Mouse (Mus musculus) frontal cortex, postnatal 10 days (tissue): Measurements from ENCODE around the gene Wdr60.
"Not testable (repeated sequence)": the region's sequence is repeated elsewhere in the genome, so short reads cannot be mapped to it uniquely, and the experiment has no call there.

Experiments used
- DNase-seq, 2 experiments: peaks; one replicate each; pipeline ENCODE4 v3.0.0; 2022; ENCODE audit warnings: low spot score in 2 of 2, mixed read lengths in 1 of 2

The Wdr60 gene

DNA sequence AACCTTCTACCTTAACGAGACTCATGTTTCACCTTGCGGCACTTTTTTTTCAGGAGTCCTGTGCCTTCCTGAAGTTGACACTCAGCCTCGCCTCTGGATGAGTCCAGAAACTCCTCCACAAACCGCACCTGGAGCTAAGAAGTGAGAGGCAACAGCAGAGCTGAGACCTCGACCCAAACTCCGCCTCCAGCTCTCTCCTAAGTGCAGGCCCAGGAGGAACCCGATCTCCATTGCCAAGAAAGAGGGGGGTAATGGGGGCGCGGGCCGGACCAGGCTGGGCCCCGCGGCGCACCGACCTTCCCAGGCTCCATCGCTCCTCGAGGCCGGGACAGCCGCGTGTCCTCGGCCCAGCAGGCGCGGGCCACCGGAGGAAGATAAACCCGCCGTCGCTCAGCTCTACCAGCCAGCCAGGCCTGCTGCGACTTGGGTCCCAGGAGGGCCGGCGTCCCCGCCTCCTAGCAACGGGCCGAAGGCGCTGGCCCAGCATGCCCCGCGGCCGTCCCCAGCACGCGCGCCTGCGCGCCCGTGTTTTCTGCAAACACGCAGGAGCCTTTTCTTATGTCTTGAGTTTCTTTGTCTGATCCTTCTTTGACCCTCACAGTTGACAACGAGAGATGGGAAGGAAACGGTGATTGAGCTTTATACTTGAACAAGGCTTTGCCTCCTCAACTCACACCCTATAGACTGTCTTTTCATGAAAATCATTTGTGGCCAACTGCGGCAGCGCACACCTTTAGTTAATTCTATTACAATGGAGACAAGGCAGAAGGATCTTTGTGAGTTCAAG, at the start of gene Wdr60:
Gene Wdr60 (minus strand): TSS at position 468 of the 787 bp plus-strand sequence.
- DNase-seq: peak; percentile 73 to 87

DNA sequence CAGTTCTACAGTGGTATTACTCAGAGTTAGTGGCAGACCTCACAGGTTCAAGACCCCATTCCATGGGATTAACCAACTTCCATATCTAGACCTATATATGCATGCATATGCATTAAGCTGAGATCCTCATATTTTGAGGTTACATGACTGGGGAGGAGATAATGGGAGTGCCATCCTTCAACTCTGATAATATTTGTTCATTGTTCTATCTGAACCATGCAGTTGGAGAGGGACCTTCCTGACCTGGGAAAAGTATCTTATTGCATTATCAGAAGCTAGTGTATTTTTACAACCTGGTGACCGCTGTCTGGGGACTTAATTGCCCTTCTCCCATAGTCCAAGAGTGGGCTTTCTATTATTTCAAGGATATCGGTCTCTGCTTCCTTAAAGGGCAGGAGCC, 45.8 kb upstream of the Wdr60 start:
- DNase-seq: no peak

GRCm38 (mm10) chr12:116307870-116308269, 45.0 kb upstream of the Wdr60 start:
- no peak for DNase-seq

DNA sequence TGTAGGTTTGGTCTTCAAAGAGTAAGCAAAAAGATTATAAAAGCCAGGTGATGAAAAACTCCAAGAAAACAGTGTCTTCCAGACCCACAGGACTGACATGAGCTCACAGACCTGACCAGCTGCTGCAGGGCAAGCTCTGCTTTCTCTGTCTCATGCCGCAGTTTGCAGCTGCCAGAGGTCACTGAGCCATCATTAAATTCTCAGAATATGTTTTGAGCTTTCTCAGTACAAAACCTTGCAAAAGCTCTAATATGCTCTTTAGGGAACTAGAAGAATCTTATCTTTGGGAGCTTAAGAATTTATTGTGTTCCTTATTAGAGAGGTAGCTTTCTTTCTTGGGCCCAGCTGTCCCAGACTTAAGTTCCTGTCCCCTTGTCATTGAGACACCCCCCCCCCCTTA, 43.2 kb upstream of the Wdr60 start:
- DNase-seq: no peak

DNA sequence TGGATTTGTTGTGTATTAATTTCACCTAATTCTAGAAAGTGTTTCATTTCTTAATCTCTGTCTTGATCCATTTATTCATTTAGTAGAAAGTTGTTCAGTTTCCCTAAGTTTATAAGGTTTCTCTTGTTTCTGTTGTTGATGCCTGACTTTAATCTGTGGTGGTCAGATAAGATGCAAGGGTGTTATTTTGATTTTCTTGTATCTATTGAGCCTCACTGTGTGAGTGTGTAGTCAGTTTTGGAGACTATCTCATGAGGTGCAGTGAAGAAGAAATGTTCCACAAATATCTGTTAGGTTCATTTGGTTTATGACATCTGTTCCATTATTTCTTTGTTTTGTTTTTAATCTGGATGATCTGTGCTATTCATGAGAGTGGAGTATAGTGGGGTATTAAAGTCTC, 39.4 kb upstream of the Wdr60 start:
- DNase-seq: no peak

DNA sequence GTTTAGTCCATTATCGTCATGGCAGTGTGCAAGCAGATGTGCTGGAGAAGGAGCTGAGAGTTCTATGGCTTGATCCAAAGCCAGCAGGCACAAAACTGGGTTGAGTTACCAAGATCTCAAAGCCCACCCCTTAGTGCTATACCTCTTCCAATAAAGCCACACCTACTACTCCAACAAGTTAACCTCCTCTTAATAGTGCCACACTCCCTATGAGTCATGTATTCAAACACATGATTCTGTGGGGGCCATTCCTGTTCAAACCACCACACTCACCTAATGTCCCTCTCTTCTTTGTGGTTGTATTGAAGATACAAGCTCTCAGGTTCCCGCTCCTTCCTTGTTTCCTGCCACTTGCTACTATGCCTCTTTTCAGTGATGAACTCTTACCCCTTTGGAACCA, 37.1 kb upstream of the Wdr60 start:
- DNase-seq: no peak

DNA sequence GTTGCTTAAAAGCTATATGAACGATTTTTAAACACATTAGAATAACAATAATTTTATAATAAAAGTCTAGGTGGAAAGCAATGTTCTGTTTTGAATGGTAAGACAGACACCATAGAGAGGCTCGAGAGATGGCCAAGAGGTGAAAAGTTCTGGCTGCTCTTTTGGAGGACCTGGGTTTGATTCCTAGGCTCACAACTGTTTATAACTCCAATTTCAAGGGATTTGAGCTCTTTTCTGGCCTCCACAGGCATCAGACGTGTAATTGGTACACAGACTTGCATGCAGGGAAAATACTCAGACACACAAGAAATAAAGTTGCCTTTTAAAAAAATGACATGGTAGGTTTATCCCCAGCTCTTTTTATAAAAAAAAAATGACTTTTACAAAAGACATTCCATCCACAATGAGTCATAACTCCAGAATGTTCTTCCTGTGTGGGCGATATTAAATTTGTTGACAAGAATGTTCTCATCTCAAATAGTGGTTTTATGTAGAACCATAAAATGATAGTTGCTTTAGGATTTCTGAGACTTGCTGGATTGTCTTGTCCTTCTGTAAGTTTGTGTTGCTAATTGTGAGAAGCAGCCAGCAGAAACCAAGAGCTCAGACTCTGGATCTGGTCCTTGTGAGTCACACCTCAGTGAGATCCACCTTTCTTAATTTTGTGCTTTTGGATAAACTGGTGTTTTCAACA, 30.9 kb upstream of the Wdr60 start:
- DNase-seq: no peak

DNA sequence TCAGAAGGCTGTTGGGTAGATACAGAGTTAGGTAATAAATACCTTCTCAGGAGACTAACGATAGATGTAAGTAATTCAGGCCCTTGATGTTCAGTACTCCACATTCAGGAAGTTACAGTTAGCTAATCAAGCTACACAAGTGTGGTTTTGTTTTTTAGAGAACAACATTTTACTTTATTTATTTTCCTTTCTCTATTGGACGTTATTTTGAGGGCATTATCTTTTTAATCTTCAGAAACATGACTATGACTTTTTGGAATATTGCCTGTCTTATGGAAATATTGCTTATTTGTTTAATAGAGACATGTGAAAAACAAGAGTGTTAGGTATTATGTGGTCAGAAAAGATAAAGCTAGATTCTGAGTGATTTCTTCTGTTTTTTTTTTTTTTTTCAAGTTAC, 30.4 kb upstream of the Wdr60 start:
- DNase-seq: no peak

- DNase-seq: no peak
Observed at GRCm38 (mm10) chr12:116283511-116283910, 20.7 kb upstream of the Wdr60 start.

DNA sequence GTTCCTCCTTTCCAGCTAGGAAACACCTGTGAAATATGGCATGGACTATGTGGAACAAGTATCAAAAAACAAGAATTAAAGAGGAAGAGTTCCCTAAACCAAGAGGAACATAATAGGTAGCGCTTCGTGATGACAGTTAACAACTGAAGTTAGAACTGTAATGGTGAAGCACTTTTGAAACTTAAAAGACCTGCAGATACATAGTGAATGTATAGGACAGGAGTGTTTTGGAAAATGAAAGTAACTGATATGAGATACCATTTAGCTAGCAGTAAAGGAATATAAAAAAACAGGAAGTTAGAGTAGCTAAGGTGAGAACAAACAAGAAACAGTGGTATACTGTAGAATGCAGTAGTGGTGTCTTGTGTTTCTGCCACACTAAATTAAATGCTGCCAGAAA, 20.0 kb upstream of the Wdr60 start:
- no peak for DNase-seq

- peak in 1 of 2 experiments; percentile 24 for DNase-seq
Observed at GRCm38 (mm10) chr12:116281427-116282281, 18.8 kb upstream of the Wdr60 start.

GRCm38 (mm10) chr12:116280653-116281364, 18.0 kb upstream of the Wdr60 start, which contains the start of gene Esyt2:
TSS of gene Esyt2 (plus strand) at chr12:116281196.
- DNase-seq: peak; percentile 99 to 100

DNA sequence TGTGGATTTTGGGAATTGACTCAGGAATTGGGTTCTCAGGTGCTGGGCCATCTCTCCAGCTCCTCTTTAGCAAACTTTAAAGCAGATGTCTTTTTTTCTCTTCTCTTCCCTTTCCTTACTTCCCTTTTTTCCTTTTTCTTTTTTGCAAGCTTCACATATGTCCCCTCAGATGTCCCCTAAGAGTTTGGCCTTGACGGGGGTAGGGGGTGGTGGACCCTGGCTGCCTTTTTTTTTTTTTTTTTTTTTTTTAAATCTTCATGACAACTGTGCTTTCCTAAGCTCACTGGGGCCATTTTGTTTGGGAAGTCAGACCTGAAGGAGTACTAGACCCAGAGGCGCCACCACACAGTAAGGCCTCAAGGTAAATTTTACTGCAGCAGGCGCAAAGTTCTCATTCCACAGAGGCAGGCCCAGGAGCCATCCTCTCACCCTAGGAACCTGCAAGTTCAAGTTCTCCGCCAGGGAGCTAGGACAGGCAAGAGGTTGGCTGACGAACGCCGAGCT, 17.4 kb upstream of the Wdr60 start:
- no peak for DNase-seq

DNA sequence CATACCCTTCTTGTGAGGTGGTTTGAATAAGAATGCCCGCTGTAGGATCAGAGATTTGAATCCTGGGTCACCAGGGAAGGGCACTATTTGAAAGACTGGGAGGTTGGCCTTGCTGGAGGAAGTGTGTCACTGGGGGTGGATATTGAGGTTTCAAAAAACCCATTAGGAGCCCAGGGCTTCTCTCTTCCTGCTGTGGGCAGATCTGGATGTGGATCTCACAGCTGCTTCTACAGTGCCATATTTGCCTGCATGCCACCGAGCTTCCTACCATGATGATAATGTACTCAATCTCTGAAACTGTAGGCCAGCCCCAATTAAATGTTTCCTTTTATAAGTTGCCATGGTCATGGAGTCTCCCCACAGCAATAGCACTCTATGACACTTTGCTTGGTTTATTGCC, 16.4 kb upstream of the Wdr60 start:
- DNase-seq: no peak

- no peak for DNase-seq
Observed at GRCm38 (mm10) chr12:116278541-116278940, 15.7 kb upstream of the Wdr60 start.

- DNase-seq: no peak
Observed at GRCm38 (mm10) chr12:116276961-116277360, 14.1 kb upstream of the Wdr60 start.

GRCm38 (mm10) chr12:116275631-116276030, 12.8 kb upstream of the Wdr60 start:
- DNase-seq: no peak

DNA sequence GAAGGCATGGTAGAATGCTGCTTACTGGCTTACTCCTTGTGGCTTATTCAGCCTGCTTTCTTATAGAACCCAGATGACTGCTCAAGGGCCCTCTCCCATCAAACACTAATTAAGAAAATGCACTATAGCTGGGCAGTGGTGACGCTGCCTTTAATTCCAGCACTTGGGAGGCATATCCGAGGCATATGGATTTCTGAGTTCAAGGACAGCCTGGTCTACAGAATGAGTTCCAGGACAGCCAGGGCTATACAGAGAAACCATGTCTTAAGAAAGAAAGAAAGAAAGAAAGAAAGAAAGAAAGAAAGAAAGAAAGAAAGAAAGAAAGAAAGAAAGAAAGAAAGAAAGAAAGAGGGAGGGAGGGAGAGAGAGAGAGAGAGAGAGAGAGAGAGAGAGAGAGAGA, 12.3 kb upstream of the Wdr60 start, which contains the start of gene Gm11027:
Gene Gm11027 (plus strand): TSS at position 301 of the 400 bp plus-strand sequence.
- DNase-seq: not testable (repeated sequence)

GRCm38 (mm10) chr12:116273733-116274132, 10.9 kb upstream of the Wdr60 start:
- no peak for DNase-seq

DNA sequence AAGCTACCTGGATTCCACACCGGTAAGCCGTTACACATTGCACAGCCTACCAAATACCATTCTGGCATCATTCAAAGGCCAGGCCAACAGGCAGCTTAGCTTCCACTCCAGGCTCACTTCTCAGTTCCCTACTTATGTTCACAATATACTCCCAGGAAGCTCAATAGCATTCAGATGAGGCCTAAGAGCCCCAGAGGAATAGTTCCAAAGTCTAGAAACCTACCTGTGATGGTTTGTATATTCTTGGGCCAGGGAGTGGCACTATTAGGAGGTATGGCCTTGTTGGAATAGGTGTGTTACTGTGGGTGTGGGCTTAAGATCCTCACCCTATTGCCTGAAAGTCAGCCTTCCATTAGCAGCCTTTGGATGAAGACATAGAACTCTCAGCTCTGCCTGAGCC, 8.2 kb upstream of the Wdr60 start:
- no peak for DNase-seq

DNA sequence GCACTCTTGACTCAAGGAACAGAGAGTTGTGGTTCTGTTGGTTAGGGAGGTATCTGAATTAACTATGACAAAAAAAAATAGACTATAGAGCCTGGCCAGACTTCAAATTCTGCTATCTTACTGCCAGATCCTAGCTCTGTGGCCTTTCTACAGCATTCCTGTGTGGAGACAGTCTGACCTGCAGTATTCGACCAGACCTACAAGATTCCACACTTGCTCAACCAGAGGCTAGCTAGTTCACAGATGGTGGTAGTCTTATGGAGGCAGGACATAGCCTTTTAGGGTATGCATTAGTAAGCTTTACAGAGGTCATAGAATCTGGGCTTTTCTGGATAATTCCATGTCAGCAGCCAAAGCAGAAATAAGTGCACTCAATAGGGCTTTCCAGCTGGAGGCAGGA, 7.7 kb upstream of the Wdr60 start:
- DNase-seq: no peak
